Mouse (Mus musculus): Measurements from ENCODE around the gene Gm29094.

Gm29094 gene

GRCm38 (mm10) chr9:89253400-89253799 is 54.2 kb downstream of the Gm29094 start:
- no peak for DNase-seq

GRCm38 (mm10) chr9:89256556-89257335 is 57.6 kb downstream of the Gm29094 start:
- DNase-seq = no peak

- DNase-seq = no peak
Observed at GRCm38 (mm10) chr9:89263968-89264367, 64.8 kb downstream of the Gm29094 start.

- DNase-seq = no peak
Observed at GRCm38 (mm10) chr9:89264571-89264970, 65.4 kb downstream of the Gm29094 start.
